25 mouse cellular contexts compared by ENCODE assay signal in genomic region chr7:63483091-63483490, GRCm38 (mm10). TPM values are rescaled to one million over a fixed set of nuclear protein-coding genes. Genes with fewer than 3 reads are reported as not detected.
A peak's percentile ranks its signal among the peaks of the same experiment; 100 is the strongest.
DNase-seq lines count a peak whose midpoint lies in the region; ATAC-seq and TF ChIP-seq lines count a peak whose summit lies in the region.
"Had no signal": no experiment of that assay in that cellular context is flagged by ENCODE, and none has a peak within 500 bp of the region (broad histone marks: within the 10 kb centered on the region; RNA-seq: fewer than 3 reads in every experiment).

No protein-coding gene starts in this region.

- H3K4me3 ChIP-seq in embryonic fibroblast, embryonic 13.5 days (ENCODE audit: insufficient read depth, low read length): no peak overlapping the region
- H3K4me3 ChIP-seq in kidney, embryonic 16.5 days (ENCODE audit: low read length): no peak overlapping the region
- H3K4me3 ChIP-seq: embryonic facial prominence, embryonic 10.5 days; embryonic facial prominence, embryonic 12.5 days; erythroblast, embryonic 14.5 days; forebrain, embryonic 13.5 days had no signal

- whole genome bisulfite sequencing in kidney, embryonic 16.5 days: 85% methylated on average over 2 of the region's 2 CpGs

- peak; percentile 22 for DNase-seq in heart, adult 11 months
- no peak for DNase-seq in heart, adult 18-20 months
- DNase-seq in 3T3-L1 (ENCODE audit: low read depth, low spot score): peak; percentile 53
- DNase-seq in Muller cell, postnatal 12 days (ENCODE audit: inconsistent ontology term): peak; percentile 72
- DNase-seq: adrenal gland, adult 8-10 months; adrenal gland, postnatal 14 days; adrenal gland, postnatal 36 days; B cell, adult 2 months; cerebellum, adult 11-12 months; cerebellum, adult 8-10 months; cerebellum, adult 9-11 months; cerebellum, postnatal 14 days; cerebellum, postnatal 36 days had no signal

- no peaks in the 10 kb centered on the region; the same call in 1 of the 2 replicates for H3K4me1 ChIP-seq in embryonic fibroblast, embryonic 13.5 days (ENCODE audit: control insufficient read depth, insufficient read depth, low read length)
- H3K4me1 ChIP-seq in kidney, embryonic 16.5 days (ENCODE audit: insufficient read depth, low read length): no peaks in the 10 kb centered on the region
- H3K4me1 ChIP-seq: embryonic facial prominence, embryonic 10.5 days; embryonic facial prominence, embryonic 12.5 days; forebrain, embryonic 13.5 days had no signal

- H3K4me2 ChIP-seq in kidney, embryonic 16.5 days (replicated peaks; ENCODE audit: low read depth, low read length): no peak overlapping the region
- H3K4me2 ChIP-seq: embryonic facial prominence, embryonic 12.5 days; forebrain, embryonic 13.5 days had no signal

- no peaks in the 10 kb centered on the region for H3K9me3 ChIP-seq in kidney, embryonic 16.5 days (ENCODE audit: low read length)
- H3K9me3 ChIP-seq: embryonic facial prominence, embryonic 10.5 days; embryonic facial prominence, embryonic 12.5 days; forebrain, embryonic 13.5 days had no signal

- TF ChIP-seq CTCF in embryonic fibroblast, embryonic 13.5 days (IDR thresholded peaks at IDR 0.05; ENCODE audit: borderline replicate concordance, insufficient read depth, low read length): no peak

- TF ChIP-seq POLR2A in embryonic fibroblast, embryonic 13.5 days (IDR thresholded peaks at IDR 0.05; ENCODE audit: low read depth, low read length): no peak

- no peaks in the 10 kb centered on the region for H3K36me3 ChIP-seq in kidney, embryonic 16.5 days (ENCODE audit: insufficient read depth, low read length)
- H3K36me3 ChIP-seq: embryonic facial prominence, embryonic 10.5 days; embryonic facial prominence, embryonic 12.5 days; G1E had no signal

- peak overlapping the region; percentile 64 for H3K27ac ChIP-seq in embryonic fibroblast, embryonic 13.5 days (ENCODE audit: insufficient read depth, low read length)
- no peak overlapping the region for H3K27ac ChIP-seq in kidney, embryonic 16.5 days (ENCODE audit: low read length)
- H3K27ac ChIP-seq: embryonic facial prominence, embryonic 10.5 days; embryonic facial prominence, embryonic 12.5 days; forebrain, embryonic 13.5 days had no signal

- ATAC-seq in erythroid progenitor cell, adult 5-6 weeks (replicated peaks; ENCODE audit: low FRiP score, poor library complexity, severe bottlenecking): no peak
- ATAC-seq in kidney, embryonic 16.5 days (ENCODE audit: low FRiP score, low TSS enrichment): no peak
- ATAC-seq: activated CD4-positive, CD25-positive, alpha-beta regulatory T cell, adult 4 months; CD4-positive, CD25-positive, alpha-beta regulatory T cell, adult 4 months; forebrain, embryonic 13.5 days; forebrain, embryonic 16.5 days had no signal

- no peaks in the 10 kb centered on the region for H3K27me3 ChIP-seq in kidney, embryonic 16.5 days (ENCODE audit: insufficient read depth, low read length)
- H3K27me3 ChIP-seq: embryonic facial prominence, embryonic 12.5 days; forebrain, embryonic 13.5 days had no signal

- no peak overlapping the region for H3K9ac ChIP-seq in kidney, embryonic 16.5 days (replicated peaks; ENCODE audit: low read length)
- H3K9ac ChIP-seq: embryonic facial prominence, embryonic 12.5 days; forebrain, embryonic 13.5 days had no signal

RNA-seq across cellular contexts. Expression of gene Otud7a, which starts 38.5 kb away (rescaled TPM):
- not detected for total RNA-seq in heart, adult 18-20 months (2021)
- 0.25 and 0.84 TPM in 2 replicates for polyA plus RNA-seq in embryonic fibroblast, embryonic 13.5 days (2011; ENCODE audit: insufficient read length, low read depth, missing spikeins)
- not detected in 2 replicates for total RNA-seq in erythroid progenitor cell, adult 5-6 weeks (2015; ENCODE audit: low replicate concordance)
- total RNA-seq in erythroid progenitor cell, adult 5-6 weeks (2017; ENCODE audit: low replicate concordance): not detected in 2 replicates
- polyA plus RNA-seq in kidney, embryonic 16.5 days (2015; fragmentation: Nextera tagmentation; extraction: Ambion mirVana): 0.14 and 0.49 TPM in 2 replicates
- total RNA-seq: CH12.LX, G1E had no signal
- polyA plus RNA-seq: activated CD4-positive, CD25-positive, alpha-beta regulatory T cell, adult 4 months; CD4-positive, CD25-positive, alpha-beta regulatory T cell, adult 4 months; G1E had no signal

Comparison
In these comparisons a context has a peak if more than half of its experiments do, and no peak if none do; other contexts are left out.
1. DNase-seq: peak in heart, adult 11 months (single experiment), 3T3-L1 (single experiment) and Muller cell, postnatal 12 days (single experiment); none in heart, adult 18-20 months (0 of 2).